Comparison of ENCODE assay signal across 19 mouse cellular contexts in genomic region chr6:103742784-103743183, GRCm38 (mm10).
A peak's percentile ranks its signal among the peaks of the same experiment; 100 is the strongest.
DNase-seq lines count a peak whose midpoint lies in the region; ATAC-seq and TF ChIP-seq lines count a peak whose summit lies in the region.
"Had no signal": no experiment of that assay in that cellular context is flagged by ENCODE, and none has a peak within 500 bp of the region (broad histone marks: within the 10 kb centered on the region; RNA-seq: fewer than 3 reads in every experiment).

No protein-coding gene starts in this region.

- 0 out of 2 replicates have a peak, but pooled peaks have one; percentile 40 for ATAC-seq in hindbrain, embryonic 12.5 days (ENCODE audit: low FRiP score)
- ATAC-seq in hindbrain, embryonic 11.5 days (ENCODE audit: low FRiP score) = no peak
- 0 out of 2 replicates have a peak, but pooled peaks have one; percentile 47 for ATAC-seq in neural tube, embryonic 13.5 days (ENCODE audit: low read depth)
- ATAC-seq in neural tube, embryonic 15.5 days (ENCODE audit: low FRiP score) = no peak
- ATAC-seq in hindbrain, postnatal 0 days = no peak
- no peak for ATAC-seq in stomach, postnatal 0 days (ENCODE audit: low FRiP score, low TSS enrichment)
- ATAC-seq: forebrain, embryonic 13.5 days; intestine, embryonic 15.5 days had no signal

- H3K9me3 ChIP-seq in hindbrain, embryonic 12.5 days (replicated peaks) = no peaks in the 10 kb centered on the region
- H3K9me3 ChIP-seq in hindbrain, embryonic 11.5 days (ENCODE audit: control insufficient read depth, low read length) = no peaks in the 10 kb centered on the region
- no peaks in the 10 kb centered on the region for H3K9me3 ChIP-seq in neural tube, embryonic 13.5 days
- H3K9me3 ChIP-seq in neural tube, embryonic 15.5 days (replicated peaks) = no peaks in the 10 kb centered on the region
- no peaks in the 10 kb centered on the region for H3K9me3 ChIP-seq in hindbrain, postnatal 0 days (ENCODE audit: low read length)
- H3K9me3 ChIP-seq in stomach, postnatal 0 days (ENCODE audit: control insufficient read depth, low read length) = no peaks in the 10 kb centered on the region
- H3K9me3 ChIP-seq: embryonic facial prominence, embryonic 15.5 days; forebrain, embryonic 13.5 days; intestine, embryonic 15.5 days had no signal

- no peaks in the 10 kb centered on the region for H3K27me3 ChIP-seq in hindbrain, embryonic 12.5 days
- H3K27me3 ChIP-seq in hindbrain, embryonic 11.5 days (ENCODE audit: control insufficient read depth, insufficient read depth, low read length) = no peaks in the 10 kb centered on the region
- H3K27me3 ChIP-seq in neural tube, embryonic 13.5 days = no peaks in the 10 kb centered on the region
- H3K27me3 ChIP-seq in neural tube, embryonic 15.5 days (replicated peaks) = no peaks in the 10 kb centered on the region
- no peaks in the 10 kb centered on the region for H3K27me3 ChIP-seq in hindbrain, postnatal 0 days (ENCODE audit: insufficient read depth, low read length)
- H3K27me3 ChIP-seq in stomach, postnatal 0 days (ENCODE audit: control insufficient read depth, insufficient read depth, low read length) = no peaks in the 10 kb centered on the region
- H3K27me3 ChIP-seq: embryonic facial prominence, embryonic 15.5 days; forebrain, embryonic 13.5 days; intestine, embryonic 15.5 days had no signal

- TF ChIP-seq EP300 in stomach, postnatal 0 days (optimal IDR thresholded peaks at IDR 0.05) = no peak

- no peak overlapping the region for H3K9ac ChIP-seq in hindbrain, embryonic 12.5 days
- H3K9ac ChIP-seq in hindbrain, embryonic 11.5 days (ENCODE audit: low read depth, low read length) = no peak overlapping the region
- H3K9ac ChIP-seq in neural tube, embryonic 13.5 days = no peak overlapping the region
- H3K9ac ChIP-seq in neural tube, embryonic 15.5 days (replicated peaks) = no peak overlapping the region
- no peak overlapping the region for H3K9ac ChIP-seq in hindbrain, postnatal 0 days (replicated peaks; ENCODE audit: low read length)
- no peak overlapping the region for H3K9ac ChIP-seq in stomach, postnatal 0 days (ENCODE audit: low read length)
- H3K9ac ChIP-seq: embryonic facial prominence, embryonic 15.5 days; forebrain, embryonic 13.5 days; intestine, embryonic 15.5 days had no signal

- peak; percentile 56 for TF ChIP-seq CTCF in hindbrain, postnatal 0 days (IDR thresholded peaks at IDR 0.05; ENCODE audit: low read depth)
- peak; percentile 57 for TF ChIP-seq CTCF in stomach, postnatal 0 days (IDR thresholded peaks at IDR 0.05; ENCODE audit: low read depth)

- no peaks in the 10 kb centered on the region for H3K36me3 ChIP-seq in hindbrain, embryonic 12.5 days
- no peaks in the 10 kb centered on the region for H3K36me3 ChIP-seq in hindbrain, embryonic 11.5 days (ENCODE audit: control insufficient read depth, insufficient read depth, low read length)
- H3K36me3 ChIP-seq in neural tube, embryonic 13.5 days = no peaks in the 10 kb centered on the region
- no peaks in the 10 kb centered on the region for H3K36me3 ChIP-seq in neural tube, embryonic 15.5 days
- H3K36me3 ChIP-seq in hindbrain, postnatal 0 days (ENCODE audit: insufficient read depth, low read length) = no peaks in the 10 kb centered on the region
- no peaks in the 10 kb centered on the region for H3K36me3 ChIP-seq in stomach, postnatal 0 days (ENCODE audit: control insufficient read depth, insufficient read depth, low read length)
- H3K36me3 ChIP-seq: embryonic facial prominence, embryonic 15.5 days; intestine, embryonic 15.5 days had no signal

- no peak overlapping the region for H3K4me3 ChIP-seq in hindbrain, embryonic 12.5 days
- H3K4me3 ChIP-seq in hindbrain, embryonic 11.5 days (ENCODE audit: low read depth, low read length) = no peak overlapping the region
- no peak overlapping the region for H3K4me3 ChIP-seq in neural tube, embryonic 13.5 days
- H3K4me3 ChIP-seq in neural tube, embryonic 15.5 days (replicated peaks) = no peak overlapping the region
- H3K4me3 ChIP-seq in hindbrain, postnatal 0 days (ENCODE audit: low read length) = no peak overlapping the region
- no peak overlapping the region for H3K4me3 ChIP-seq in stomach, postnatal 0 days (ENCODE audit: low read depth, low read length)
- H3K4me3 ChIP-seq: embryonic facial prominence, embryonic 15.5 days; forebrain, embryonic 13.5 days; intestine, embryonic 15.5 days; myocyte had no signal

- H3K4me1 ChIP-seq in hindbrain, embryonic 12.5 days = no peaks in the 10 kb centered on the region
- H3K4me1 ChIP-seq in hindbrain, embryonic 11.5 days (replicated peaks; ENCODE audit: control insufficient read depth, insufficient read depth, low read length) = no peaks in the 10 kb centered on the region
- no peaks in the 10 kb centered on the region for H3K4me1 ChIP-seq in neural tube, embryonic 13.5 days (replicated peaks)
- no peaks in the 10 kb centered on the region for H3K4me1 ChIP-seq in neural tube, embryonic 15.5 days
- H3K4me1 ChIP-seq in hindbrain, postnatal 0 days (ENCODE audit: insufficient read depth, low read length) = no peaks in the 10 kb centered on the region
- H3K4me1 ChIP-seq in stomach, postnatal 0 days (replicated peaks; ENCODE audit: control insufficient read depth, insufficient read depth) = no peaks in the 10 kb centered on the region
- H3K4me1 ChIP-seq: embryonic facial prominence, embryonic 15.5 days; forebrain, embryonic 13.5 days; intestine, embryonic 15.5 days had no signal

- no peak overlapping the region for H3K4me2 ChIP-seq in hindbrain, embryonic 12.5 days (replicated peaks)
- no peak overlapping the region for H3K4me2 ChIP-seq in hindbrain, embryonic 11.5 days (replicated peaks; ENCODE audit: low read depth, low read length)
- H3K4me2 ChIP-seq in neural tube, embryonic 13.5 days = no peak overlapping the region
- H3K4me2 ChIP-seq in neural tube, embryonic 15.5 days = no peak overlapping the region
- H3K4me2 ChIP-seq in hindbrain, postnatal 0 days (ENCODE audit: low read depth, low read length) = no peak overlapping the region
- no peak overlapping the region for H3K4me2 ChIP-seq in stomach, postnatal 0 days (replicated peaks; ENCODE audit: low read depth)
- H3K4me2 ChIP-seq: embryonic facial prominence, embryonic 15.5 days; forebrain, embryonic 13.5 days; intestine, embryonic 15.5 days had no signal

- WGBS in hindbrain, embryonic 12.5 days = 58% methylated on average over 3 of the region's 3 CpGs
- 66% methylated on average over 3 of the region's 3 CpGs for WGBS in hindbrain, embryonic 11.5 days
- WGBS in neural tube, embryonic 13.5 days = 61% methylated on average over 3 of the region's 3 CpGs
- 63% methylated on average over 3 of the region's 3 CpGs for WGBS in neural tube, embryonic 15.5 days
- 34% methylated on average over 3 of the region's 3 CpGs for WGBS in hindbrain, postnatal 0 days
- 60% methylated on average over 3 of the region's 3 CpGs for WGBS in stomach, postnatal 0 days

- no peak for DNase-seq in hindbrain, embryonic 11.5 days (ENCODE audit: low spot score)
- DNase-seq in hindbrain, postnatal 0 days (ENCODE audit: low spot score) = peak; percentile 47
- DNase-seq in stomach, postnatal 0 days (ENCODE audit: low spot score) = no peak
- no peak for DNase-seq in adrenal gland, postnatal 14 days
- DNase-seq: cerebellum, adult 11-12 months; cerebellum, postnatal 36 days; gastrocnemius, postnatal 14 days; heart, postnatal 10 days; kidney, postnatal 14 days; liver; lung, adult 2 months; thymus, adult 2 months had no signal

- H3K27ac ChIP-seq in hindbrain, embryonic 12.5 days = no peak overlapping the region
- no peak overlapping the region for H3K27ac ChIP-seq in hindbrain, embryonic 11.5 days (ENCODE audit: low read depth, low read length)
- H3K27ac ChIP-seq in neural tube, embryonic 13.5 days (replicated peaks) = no peak overlapping the region
- no peak overlapping the region for H3K27ac ChIP-seq in neural tube, embryonic 15.5 days (replicated peaks)
- H3K27ac ChIP-seq in hindbrain, postnatal 0 days = no peak overlapping the region
- H3K27ac ChIP-seq in stomach, postnatal 0 days (replicated peaks) = no peak overlapping the region
- H3K27ac ChIP-seq: embryonic facial prominence, embryonic 15.5 days; forebrain, embryonic 13.5 days; intestine, embryonic 15.5 days had no signal

Comparison
In these comparisons a context has a peak if more than half of its experiments do, and no peak if none do; other contexts are left out.
1. ATAC-seq: peak in hindbrain, embryonic 12.5 days (single experiment) and neural tube, embryonic 13.5 days (single experiment); none in hindbrain, embryonic 11.5 days (single experiment), neural tube, embryonic 15.5 days (single experiment), hindbrain, postnatal 0 days (single experiment) and stomach, postnatal 0 days (single experiment).